Mouse (Mus musculus): Measurements from ENCODE around the gene Marcks. TPM values are rescaled to one million over a fixed set of nuclear protein-coding genes. Genes with fewer than 3 reads are reported as not detected.

The Marcks gene
- total RNA-seq, 2 experiments from 2014 or later: 35.4 to 37.6 TPM

Other genes with a start within 250 kb of the Marcks start
- 10 to 100 TPM; 50.0 to 58.5 TPM for gene Hdac2, start 164.4 kb downstream of the Marcks start, total RNA-seq (2021)